Mouse (Mus musculus): ENCODE measurements around the gene L1cam.
A peak's percentile ranks its signal among the peaks of the same experiment; 100 is the strongest.

L1cam gene

DNA sequence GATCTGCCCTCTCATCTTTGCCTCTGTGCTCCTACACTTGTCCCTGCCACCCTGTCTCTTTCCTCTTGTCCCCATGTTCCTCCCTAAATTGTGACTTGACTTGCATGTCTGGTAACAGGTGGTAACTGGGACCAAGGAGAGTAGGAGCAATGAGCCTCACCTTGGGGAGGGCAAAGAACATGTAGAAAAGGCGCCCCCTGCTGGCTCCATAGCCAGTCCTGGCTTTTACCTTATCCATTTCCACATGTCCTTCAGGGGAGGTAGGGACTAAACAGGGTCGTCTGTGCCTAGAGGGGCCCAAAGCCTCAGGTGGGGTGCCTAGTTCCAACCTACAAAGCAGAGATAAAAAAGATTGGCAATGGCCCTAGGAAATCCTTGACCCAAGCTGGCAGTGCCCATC is at the start of gene L1cam:
Gene L1cam (minus strand): TSS at position 387 of the 400 bp plus-strand sequence.
- DNase-seq, result peak; percentile 72

DNA sequence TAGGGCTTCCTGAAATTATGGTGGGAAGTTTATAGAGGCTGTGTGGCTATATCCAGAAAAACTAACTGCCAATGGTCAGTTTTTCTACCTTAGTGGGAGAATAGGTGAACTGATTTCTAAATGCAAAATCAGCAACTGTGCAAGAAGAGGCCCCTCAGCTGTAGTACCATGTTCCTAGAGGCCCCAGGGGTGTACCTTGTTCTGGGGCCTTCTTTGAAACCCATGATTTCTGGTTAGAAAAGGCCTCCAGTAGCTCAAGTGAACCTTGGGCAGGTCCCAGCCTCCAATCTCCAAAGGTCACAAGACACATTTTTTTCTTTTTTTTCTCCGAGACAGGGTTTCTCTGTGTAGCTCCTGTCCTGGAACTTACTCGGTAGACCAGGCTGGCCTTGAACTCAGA is 46.4 kb upstream of the L1cam start:
- no peak for DNase-seq

- DNase-seq, result no peak
Observed at GRCm38 (mm10) chrX:73941860-73942259, 46.0 kb upstream of the L1cam start.

DNA sequence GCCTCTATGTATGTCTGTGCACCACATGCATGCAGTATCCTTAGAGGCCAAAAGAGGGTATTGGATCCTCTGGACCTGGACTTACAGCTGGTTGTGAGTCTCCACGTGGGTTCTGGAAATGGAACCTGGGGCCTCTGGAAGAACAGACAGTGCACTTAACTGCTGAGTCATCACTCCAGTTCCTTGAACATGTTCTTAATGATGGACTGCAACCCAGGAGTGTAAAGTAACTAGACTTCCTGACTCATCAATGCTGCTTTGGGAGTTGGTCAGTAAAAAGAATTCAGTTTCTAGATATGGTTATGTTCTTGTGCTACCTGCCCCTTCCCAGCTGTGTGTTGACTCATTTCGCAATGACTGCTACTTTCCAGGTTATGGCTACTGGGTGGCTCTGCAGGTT is 36.0 kb upstream of the L1cam start:
- DNase-seq, result no peak

DNA sequence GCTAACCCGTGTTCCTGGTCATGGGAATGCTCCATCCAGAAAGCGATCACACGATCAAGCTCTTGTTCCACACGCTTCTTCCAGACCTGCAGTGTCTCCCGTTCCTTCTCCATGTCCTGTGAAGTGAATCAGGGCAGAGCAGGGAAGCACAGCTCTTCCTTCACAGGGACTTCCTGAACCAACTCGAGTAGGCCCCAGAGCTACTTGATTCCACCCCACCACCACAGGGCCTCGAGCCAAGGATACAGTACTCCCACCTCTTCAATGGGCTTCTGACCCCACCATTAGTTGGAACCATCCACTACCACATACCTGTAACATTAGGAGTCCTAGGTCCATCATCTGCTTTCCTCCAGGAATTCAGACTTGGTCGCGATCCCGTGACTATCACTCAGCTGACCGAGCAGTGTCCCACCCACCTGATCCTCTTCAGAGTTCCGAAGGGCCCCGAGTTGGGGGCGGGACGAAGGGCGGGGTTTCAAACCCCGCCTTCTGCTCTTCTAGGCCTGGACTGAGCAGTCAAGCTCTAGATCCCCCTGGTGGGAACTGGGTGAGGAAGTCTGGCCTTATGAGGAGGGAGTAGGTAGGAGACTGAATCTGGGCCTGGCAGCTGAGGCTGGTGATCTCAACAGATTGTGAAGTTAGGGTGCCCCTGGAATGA is 34.6 kb upstream of the L1cam start, which contains the start of gene Renbp:
Gene Renbp (minus strand): TSS at position 449 of the 661 bp plus-strand sequence.
- peak; percentile 89 for DNase-seq

DNA sequence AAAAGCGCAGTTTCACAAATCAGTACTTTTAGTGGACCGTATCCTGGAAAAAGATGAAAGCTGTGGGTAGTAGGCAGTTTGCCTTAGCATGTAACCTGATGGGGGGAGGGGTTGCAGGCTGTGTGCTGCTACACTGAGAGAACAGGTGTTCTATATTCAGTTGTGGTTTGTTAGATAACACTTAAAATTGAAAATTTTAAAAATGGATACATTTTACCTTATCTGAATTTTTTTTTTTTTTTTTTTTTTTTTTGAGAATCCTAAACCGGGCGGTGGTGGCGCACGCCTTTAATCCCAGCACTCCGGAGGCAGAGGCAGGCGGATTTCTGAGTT is 26.6 kb upstream of the L1cam start:
- no peak for DNase-seq

DNA sequence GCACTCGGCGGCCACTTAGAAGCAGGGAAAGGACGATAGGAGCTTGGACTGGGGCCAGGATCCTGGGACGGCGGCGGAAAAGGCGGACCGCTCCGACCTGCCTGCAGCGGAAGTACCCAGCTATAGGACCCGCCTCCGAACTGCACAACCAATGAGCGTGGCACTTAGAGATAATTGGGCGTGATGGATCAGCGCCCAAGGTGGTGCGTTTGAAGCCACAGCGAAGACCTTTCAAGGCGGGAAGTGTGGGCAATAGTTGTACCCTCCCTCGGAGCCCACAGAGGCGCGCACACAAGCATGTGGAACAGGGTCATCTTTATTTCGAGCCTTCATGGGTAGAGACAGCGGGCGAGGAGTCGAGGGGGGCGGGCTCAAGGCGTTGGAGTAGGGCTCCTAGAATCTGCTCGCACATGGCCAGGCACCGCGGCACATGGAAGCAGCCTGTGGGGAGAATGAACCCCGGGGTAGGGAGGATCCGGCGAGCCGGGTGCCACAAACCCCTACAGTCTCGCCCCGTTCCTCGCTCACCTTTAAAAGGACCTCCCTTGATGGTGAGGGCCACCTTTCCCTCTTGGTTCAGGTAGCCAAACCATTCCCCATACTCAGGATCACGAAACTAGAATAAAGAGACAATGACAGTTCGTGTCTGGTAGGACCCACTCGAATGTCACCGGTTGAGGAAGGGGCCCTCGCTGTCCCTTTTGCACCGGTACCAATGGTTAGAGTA is 26.1 kb upstream of the L1cam start, which contains the start of the genes Arhgap4 and Naa10:
Gene Arhgap4 (minus strand): TSS at position 48 of the 727 bp plus-strand sequence.
Gene Naa10 (minus strand): TSS at position 122 of the 727 bp plus-strand sequence.
- DNase-seq, result peak; percentile 92

DNA sequence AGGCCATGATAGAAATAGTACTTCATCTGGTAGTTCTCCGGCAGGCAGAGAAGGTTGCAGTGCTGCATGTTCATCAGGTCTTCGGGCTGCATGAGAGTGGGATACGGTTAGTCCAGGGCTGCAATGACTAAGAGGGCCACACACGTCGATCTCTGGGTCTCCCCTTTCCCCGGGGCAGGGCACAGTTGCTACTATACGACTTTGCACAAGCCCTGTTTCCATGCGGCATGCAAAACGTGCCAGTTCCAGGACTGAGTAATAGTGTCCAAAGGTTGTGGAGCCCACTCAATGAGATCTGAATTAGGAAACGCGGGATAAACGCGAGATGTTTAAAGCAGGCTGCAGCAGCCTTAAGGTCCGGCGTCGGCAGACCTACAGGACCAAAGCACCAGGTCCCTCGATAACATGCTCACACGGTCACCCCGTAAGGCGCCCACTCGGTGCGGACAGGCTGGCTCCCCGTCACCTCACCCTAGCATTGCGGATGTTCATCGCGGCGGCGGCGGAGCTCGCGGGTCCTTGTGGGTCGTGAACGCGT is 25.4 kb upstream of the L1cam start:
- DNase-seq, result no peak

GRCm38 (mm10) chrX:73918631-73919030 is 22.7 kb upstream of the L1cam start:
- no peak for DNase-seq

- no peak for DNase-seq
Observed at GRCm38 (mm10) chrX:73916945-73917344, 21.0 kb upstream of the L1cam start.

GRCm38 (mm10) chrX:73914827-73915703 is 19.2 kb upstream of the L1cam start:
- peak; percentile 97 for DNase-seq

DNA sequence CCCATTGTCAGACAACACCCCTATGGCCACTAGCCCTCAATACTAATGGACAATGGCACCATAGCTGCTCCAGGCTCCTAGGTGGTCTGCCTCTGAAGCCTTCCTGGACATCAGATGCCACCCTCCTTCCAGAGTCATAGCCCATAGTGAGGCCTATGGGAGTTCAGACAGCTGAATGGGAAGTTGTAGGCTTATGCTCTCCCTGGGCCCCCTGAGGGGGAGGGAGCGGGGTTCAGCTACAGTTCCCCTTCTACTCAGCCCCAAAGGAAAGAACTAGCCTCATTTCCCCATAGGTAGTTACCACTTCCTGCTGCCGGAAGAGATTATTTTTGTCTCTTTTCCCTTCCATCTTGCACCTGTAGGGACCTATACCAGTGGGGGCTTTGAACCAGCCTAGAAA is 15.7 kb upstream of the L1cam start:
- DNase-seq, result peak; percentile 37

DNA sequence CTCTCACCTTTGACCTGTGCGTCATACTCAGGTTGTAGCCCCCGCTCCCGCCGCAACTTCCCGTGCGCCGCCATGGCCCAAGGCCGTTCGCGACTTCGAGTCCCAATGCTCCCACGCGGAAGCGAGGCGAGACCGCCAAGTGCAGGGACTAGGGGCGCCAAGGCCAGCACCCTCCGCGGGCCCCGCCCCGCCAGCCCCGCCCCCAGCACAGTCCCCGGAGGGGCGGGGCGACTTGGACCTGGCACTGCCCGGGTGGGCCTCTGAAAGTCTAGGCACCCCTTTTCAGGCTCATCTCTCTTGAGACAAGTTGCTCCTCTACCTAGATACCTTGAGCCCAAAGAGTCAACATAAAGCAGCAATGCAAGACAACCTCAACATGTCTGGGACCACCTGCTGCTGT is 15.3 kb upstream of the L1cam start:
- peak; percentile 32 for DNase-seq

DNA sequence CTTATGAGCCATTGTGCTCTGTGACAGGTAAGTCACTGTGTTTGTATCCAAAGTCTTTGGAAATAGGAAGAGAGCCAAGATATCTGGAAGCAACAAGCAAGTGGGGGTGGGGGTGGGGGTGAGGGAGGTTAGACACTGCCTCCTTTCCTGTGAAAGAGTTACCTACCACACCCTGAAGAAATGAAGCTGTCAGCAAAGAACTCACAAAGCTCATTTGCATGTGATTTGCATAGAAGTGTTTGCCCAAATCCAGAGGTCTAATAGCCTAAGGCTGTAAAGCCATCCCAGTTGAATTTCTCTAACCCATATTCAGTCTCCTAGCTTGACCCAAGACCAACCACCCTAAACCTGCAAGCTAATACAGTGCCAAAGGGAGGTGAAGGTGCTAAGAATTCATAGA is 14.5 kb upstream of the L1cam start:
- DNase-seq, result no peak

DNA sequence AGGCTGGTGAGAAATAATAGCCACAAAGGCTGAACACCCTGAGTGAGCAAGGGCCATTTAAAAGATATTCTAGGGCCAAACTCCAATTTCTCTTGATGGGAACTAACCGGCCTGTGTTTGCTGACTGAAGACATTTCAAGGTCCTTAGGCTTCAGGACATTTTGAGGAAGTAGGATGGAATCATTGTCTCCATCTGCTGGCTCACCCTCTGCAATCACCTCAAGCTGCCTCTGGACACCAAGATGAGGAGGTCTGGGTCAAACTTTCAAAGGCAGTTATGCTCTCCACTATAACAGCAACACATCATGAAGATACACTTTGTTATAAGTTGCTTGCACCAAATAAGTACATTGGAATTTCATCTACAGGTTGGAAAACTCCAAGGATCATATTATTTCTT is 14.1 kb upstream of the L1cam start:
- no peak for DNase-seq

DNA sequence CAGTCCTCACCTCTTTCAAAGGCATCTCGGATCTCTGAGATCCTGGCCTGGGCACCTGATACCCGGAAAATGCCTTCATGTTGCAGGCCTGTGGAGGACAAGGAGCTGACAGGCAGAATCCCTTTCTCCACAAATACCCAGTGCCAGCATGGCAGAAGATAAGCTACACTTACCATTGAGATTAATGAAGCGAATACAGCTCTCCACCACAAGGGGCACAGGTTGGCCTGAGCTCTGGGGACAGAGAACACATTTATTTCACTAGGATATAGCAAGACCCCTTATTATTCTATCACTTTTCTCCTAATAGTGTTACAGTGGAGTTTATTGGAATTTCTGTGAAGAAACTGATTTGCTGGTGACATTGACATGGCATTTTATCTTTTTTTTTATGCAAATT is 2.1 kb upstream of the L1cam start:
- no peak for DNase-seq

- no peak for DNase-seq
Observed at GRCm38 (mm10) chrX:73892833-73893232, 3.1 kb downstream of the L1cam start.

GRCm38 (mm10) chrX:73891551-73892152 is 4.3 kb downstream of the L1cam start, which contains the start of gene Avpr2:
Avpr2 (plus strand) TSS chrX:73892102.
- no peak for DNase-seq

GRCm38 (mm10) chrX:73881463-73881862 is 14.4 kb downstream of the L1cam start:
- DNase-seq, result no peak

DNA sequence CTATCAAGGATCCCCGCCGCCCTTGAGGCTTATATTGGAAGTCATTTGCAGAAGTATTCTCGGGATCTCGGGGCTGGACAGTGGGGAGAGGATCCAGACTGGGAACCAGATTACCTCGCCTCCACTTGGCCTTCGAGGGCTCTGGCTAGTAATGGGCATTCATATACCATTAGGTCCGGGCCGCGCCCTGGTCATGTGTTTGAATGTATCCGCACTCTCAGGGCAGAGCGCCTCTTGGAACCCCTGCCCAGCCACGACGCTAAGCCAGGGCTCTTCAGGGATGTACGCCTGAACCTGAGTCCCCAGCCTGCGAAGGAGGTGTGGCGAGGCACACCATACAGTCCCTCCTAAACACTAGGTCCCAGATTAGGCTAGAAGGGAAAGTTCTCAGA is 14.9 kb downstream of the L1cam start:
- no peak for DNase-seq

GRCm38 (mm10) chrX:73880194-73881035 is 15.5 kb downstream of the L1cam start:
- DNase-seq, result peak; percentile 67

- DNase-seq, result no peak
Observed at GRCm38 (mm10) chrX:73877014-73877413, 18.9 kb downstream of the L1cam start.
